Comparison of ENCODE assay signal across 9 mouse cellular contexts in the genomic region with DNA sequence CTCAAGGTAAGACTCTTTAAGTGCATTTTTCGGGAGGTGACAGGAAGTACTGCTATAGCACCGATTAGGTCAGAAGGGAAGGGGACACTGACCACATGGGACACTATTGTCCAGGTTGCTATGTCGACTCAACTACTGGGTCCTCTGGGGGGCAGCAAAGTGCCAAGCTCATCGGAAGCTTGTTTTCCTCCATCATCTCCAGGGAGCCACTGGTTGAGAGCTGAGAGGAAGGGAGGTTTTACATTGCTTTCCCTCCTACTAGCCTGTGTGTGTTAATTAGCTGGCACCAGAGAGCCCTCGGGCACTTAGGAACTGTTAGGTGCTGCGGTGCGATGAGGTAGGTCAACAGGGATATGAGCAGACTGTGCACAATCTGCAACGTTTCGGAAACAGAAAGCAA.
A peak's percentile ranks its signal among the peaks of the same experiment; 100 is the strongest.
DNase-seq lines count a peak whose midpoint lies in the region; ATAC-seq and TF ChIP-seq lines count a peak whose summit lies in the region.
"Had no signal": no experiment of that assay in that cellular context is flagged by ENCODE, and none has a peak within 500 bp of the region (broad histone marks: within the 10 kb centered on the region; RNA-seq: fewer than 3 reads in every experiment).

No protein-coding gene starts in this region.

- no peak overlapping the region for H3K9ac ChIP-seq in hindbrain, postnatal 0 days (replicated peaks; ENCODE audit: low read length)
- no peak overlapping the region for H3K9ac ChIP-seq in forebrain, embryonic 12.5 days
- H3K9ac ChIP-seq: stomach, embryonic 15.5 days had no signal

- intact Hi-C loops in left cerebral cortex, postnatal 36 days (cut with DNase I): no loop called here

- no peaks in the 10 kb centered on the region for H3K36me3 ChIP-seq in hindbrain, postnatal 0 days (ENCODE audit: insufficient read depth, low read length)
- no peaks in the 10 kb centered on the region for H3K36me3 ChIP-seq in forebrain, embryonic 12.5 days (replicated peaks)
- H3K36me3 ChIP-seq: stomach, embryonic 15.5 days had no signal

- no peak overlapping the region for H3K4me3 ChIP-seq in hindbrain, postnatal 0 days (ENCODE audit: low read length)
- H3K4me3 ChIP-seq in forebrain, embryonic 12.5 days (replicated peaks): no peak overlapping the region
- H3K4me3 ChIP-seq: stomach, embryonic 15.5 days had no signal

- H3K27ac ChIP-seq in hindbrain, postnatal 0 days: no peak overlapping the region
- no peak overlapping the region for H3K27ac ChIP-seq in forebrain, embryonic 12.5 days
- H3K27ac ChIP-seq: stomach, embryonic 15.5 days had no signal

- H3K4me1 ChIP-seq in hindbrain, postnatal 0 days (ENCODE audit: insufficient read depth, low read length): no peaks in the 10 kb centered on the region
- no peaks in the 10 kb centered on the region; the same call in 1 of the 2 replicates for H3K4me1 ChIP-seq in forebrain, embryonic 12.5 days
- H3K4me1 ChIP-seq: stomach, embryonic 15.5 days had no signal

- peak; percentile 5 for DNase-seq in CD4-positive, CD25-positive, alpha-beta regulatory T cell, adult 2 months (ENCODE audit: low read depth, low spot score)
- peak; percentile 17 for DNase-seq in ES-CJ7 (ENCODE audit: low read depth, low spot score)
- peak; percentile 34 to 60 for DNase-seq in cerebellum, postnatal 4 days (ENCODE audit: low spot score in 2 of 2)
- peak; percentile 65 for DNase-seq in hindbrain, postnatal 0 days (ENCODE audit: low spot score)
- peak; percentile 24 to 50 for DNase-seq in left cerebral cortex, postnatal 36 days (ENCODE audit: low spot score in 2 of 2)
- DNase-seq in retina, postnatal 1 day: peak; percentile 52

- peak; percentile 62 for TF ChIP-seq CTCF in hindbrain, postnatal 0 days (IDR thresholded peaks at IDR 0.05; ENCODE audit: low read depth)

- 53% methylated on average over 9 of the region's 9 CpGs for WGBS in hindbrain, postnatal 0 days
- 51% methylated on average over 9 of the region's 9 CpGs for WGBS in forebrain, embryonic 12.5 days

- H3K4me2 ChIP-seq in hindbrain, postnatal 0 days (ENCODE audit: low read depth, low read length): 0 out of 2 replicates have a peak overlapping the region, but pooled peaks have one; percentile 3
- no peak overlapping the region for H3K4me2 ChIP-seq in forebrain, embryonic 12.5 days
- H3K4me2 ChIP-seq: stomach, embryonic 15.5 days had no signal

- ATAC-seq in CD4-positive, CD25-positive, alpha-beta regulatory T cell, adult 4 months: no peak
- 0 out of 2 replicates have a peak, but pooled peaks have one; percentile 41 for ATAC-seq in hindbrain, postnatal 0 days
- no peak for ATAC-seq in forebrain, embryonic 12.5 days (ENCODE audit: low FRiP score)

- no peaks in the 10 kb centered on the region for H3K27me3 ChIP-seq in hindbrain, postnatal 0 days (ENCODE audit: insufficient read depth, low read length)
- no peaks in the 10 kb centered on the region for H3K27me3 ChIP-seq in forebrain, embryonic 12.5 days
- H3K27me3 ChIP-seq: stomach, embryonic 15.5 days had no signal

- no peaks in the 10 kb centered on the region for H3K9me3 ChIP-seq in hindbrain, postnatal 0 days (ENCODE audit: low read length)
- no peaks in the 10 kb centered on the region for H3K9me3 ChIP-seq in forebrain, embryonic 12.5 days
- H3K9me3 ChIP-seq: stomach, embryonic 15.5 days had no signal

Comparison
In these comparisons a context has a peak if more than half of its experiments do, and no peak if none do; other contexts are left out.
1. DNase-seq: peak in every context shown above with its lines; median percentile 65 in hindbrain, postnatal 0 days; 52 in retina, postnatal 1 day; 47 in cerebellum, postnatal 4 days; 37 in left cerebral cortex, postnatal 36 days; 17 in ES-CJ7; 5 in CD4-positive, CD25-positive, alpha-beta regulatory T cell, adult 2 months.